Mouse (Mus musculus): ENCODE measurements around the gene St6galnac5. TPM values are rescaled to one million over a fixed set of nuclear protein-coding genes. Genes with fewer than 3 reads are reported as not detected.

Gene St6galnac5
- polyA plus RNA-seq, 1 experiment from 2014 or later: 1.5 TPM

DNA sequence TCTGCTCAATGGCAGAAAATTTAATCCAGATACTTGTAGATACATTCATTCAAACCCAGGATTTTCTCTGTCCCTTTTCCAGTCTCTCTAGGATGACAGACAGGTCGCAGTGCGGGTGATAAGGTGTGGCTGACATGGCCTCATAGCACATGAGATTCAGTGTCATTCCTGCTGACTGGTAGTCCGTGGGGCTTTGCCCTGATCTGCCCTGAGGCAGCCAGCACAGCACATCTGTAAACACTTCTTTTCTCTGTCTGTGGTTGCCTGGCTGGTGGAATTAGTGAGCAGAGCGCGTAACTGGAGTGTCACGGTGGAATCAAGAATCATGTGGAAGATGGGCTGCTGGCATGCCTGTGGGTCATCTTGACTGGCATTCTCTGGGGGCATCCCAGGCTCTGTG lies 212.0 kb downstream of the St6galnac5 start:
- no peak overlapping the region for H3K27ac ChIP-seq (ENCODE audit: low read length)
- H3K9me3 ChIP-seq (ENCODE audit: control insufficient read depth, low read depth, low read length): no peaks in the 10 kb centered on the region
- 85% methylated on average over 6 of the region's 6 CpGs for WGBS
- no peak overlapping the region for H3K4me2 ChIP-seq (replicated peaks; ENCODE audit: low read depth, low read length)
- no peak overlapping the region for H3K4me3 ChIP-seq (ENCODE audit: low read depth, low read length)
- no peak for ATAC-seq (ENCODE audit: insufficient number of reproducible peaks, insufficient read depth, low FRiP score, low read depth)
- H3K4me1 ChIP-seq (ENCODE audit: control insufficient read depth, insufficient read depth, low read length): peaks cover 1% of the 10 kb centered on the region; the same call in 1 of the 2 replicates
- H3K27me3 ChIP-seq (ENCODE audit: control insufficient read depth, insufficient read depth, low read length): no peaks in the 10 kb centered on the region
- H3K9ac ChIP-seq (replicated peaks; ENCODE audit: low read depth, low read length): no peak overlapping the region
- no peaks in the 10 kb centered on the region for H3K36me3 ChIP-seq (ENCODE audit: control insufficient read depth, insufficient read depth, low read length)

DNA sequence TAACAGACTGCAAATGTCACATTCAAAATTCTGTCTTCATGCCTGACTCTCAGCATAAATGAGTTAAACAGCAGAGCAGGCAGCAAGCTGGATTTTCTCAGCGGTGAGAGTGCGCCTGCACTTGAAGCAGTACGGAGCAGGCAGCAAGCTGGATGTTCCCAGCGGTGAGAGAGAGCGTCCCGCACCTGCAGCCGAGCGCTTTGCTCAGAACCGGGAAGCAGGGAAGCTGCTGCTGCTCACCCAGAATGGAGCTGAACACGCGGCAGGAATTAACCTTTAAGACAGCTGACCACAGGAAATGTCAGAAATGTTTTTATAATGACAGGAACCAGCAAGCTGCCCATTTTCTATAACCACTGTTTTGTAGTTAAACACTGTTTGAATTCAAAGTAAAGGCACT lies 214.6 kb downstream of the St6galnac5 start:
- Histone ChIP-seq H3K9ac (replicated peaks; ENCODE audit: low read depth, low read length) (no peak overlapping the region), H3K27ac (ENCODE audit: low read length) (no peak overlapping the region), H3K27me3 (ENCODE audit: control insufficient read depth, insufficient read depth, low read length) (no peaks in the 10 kb centered on the region), H3K4me3 (ENCODE audit: low read depth, low read length) (no peak overlapping the region), H3K36me3 (ENCODE audit: control insufficient read depth, insufficient read depth, low read length) (no peaks in the 10 kb centered on the region), H3K4me1 (ENCODE audit: control insufficient read depth, insufficient read depth, low read length) (peaks cover 14% of the 10 kb centered on the region), H3K9me3 (ENCODE audit: control insufficient read depth, low read depth, low read length) (no peaks in the 10 kb centered on the region), H3K4me2 (replicated peaks; ENCODE audit: low read depth, low read length) (no peak overlapping the region)
- no peak for ATAC-seq (ENCODE audit: insufficient number of reproducible peaks, insufficient read depth, low FRiP score, low read depth)
- 30% methylated on average over 11 of the region's 11 CpGs for WGBS
